Mouse (Mus musculus) activated CD4-positive, CD25-positive, alpha-beta regulatory T cell (primary cell): ENCODE data around the gene Olfr987. TPM values are rescaled to one million over a fixed set of nuclear protein-coding genes. Genes with fewer than 3 reads are reported as not detected.

Source experiments
- polyA plus RNA-seq, 2 experiments: library from polyadenylated mRNA; unstranded; fragments of 100-300 nt; shearing (Covaris generic); gene quantifications; one replicate each; pipeline ENCODE4 v1.2.1; 2017

Olfr987 gene
- under 1 TPM in 1 of 2 experiments, not detected in 1; 0.47 TPM for polyA plus RNA-seq

DNA sequence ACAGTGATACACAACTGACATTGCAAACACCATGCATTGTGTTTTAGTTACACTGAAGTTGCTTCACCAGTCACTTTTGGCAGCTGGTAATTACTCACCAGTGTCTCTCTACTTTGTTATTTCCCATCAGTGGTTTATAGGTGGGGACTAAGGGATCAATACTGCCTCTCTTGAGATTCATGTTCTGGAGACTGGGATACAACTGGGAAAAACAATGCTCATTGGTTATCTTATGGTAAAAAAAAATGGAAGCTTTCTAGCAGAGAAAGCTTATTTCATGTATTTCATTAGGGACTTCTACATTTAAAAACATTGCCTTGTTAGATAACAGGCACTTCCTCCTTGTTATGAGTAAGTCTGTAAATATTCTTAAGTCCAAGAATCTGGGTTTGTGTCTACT, at the start of gene Olfr987:
Gene Olfr987, minus strand, starts transcription at position 101 of the 400 bp plus-strand sequence.

DNA sequence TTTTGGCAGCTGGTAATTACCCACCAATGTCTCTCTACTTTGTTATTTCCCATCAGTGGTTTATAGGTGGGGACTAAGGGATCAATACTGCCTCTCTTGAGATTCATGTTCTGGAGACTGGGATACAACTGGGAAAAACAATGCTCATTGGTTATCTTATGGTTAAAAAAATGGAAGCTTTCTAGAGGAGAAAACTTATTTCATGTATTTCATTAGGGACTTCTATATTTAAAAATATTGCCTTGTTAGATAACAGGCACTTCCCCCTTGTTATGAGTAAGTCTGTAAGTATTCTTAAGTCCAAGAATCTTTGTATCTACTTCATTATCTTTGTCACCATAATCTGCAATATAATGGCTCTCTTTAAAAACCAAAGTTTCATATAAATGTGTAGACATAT, 24.0 kb upstream of the Olfr987 start, which contains the start of gene Olfr988:
Gene Olfr988, minus strand, starts transcription at position 101 of the 400 bp plus-strand sequence.

Other genes with a start within 250 kb of the Olfr987 start
- under 1 TPM in 1 of 2 experiments, not detected in 1; 0.32 TPM for gene Aplnr, start 203.1 kb downstream of the Olfr987 start, polyA plus RNA-seq
- gene Lrrc55, start 142.1 kb downstream of the Olfr987 start, polyA plus RNA-seq: not detected
- not detected for gene Olfr988, start 23.9 kb upstream of the Olfr987 start, polyA plus RNA-seq
- gene Olfr992, start 70.2 kb upstream of the Olfr987 start, polyA plus RNA-seq: not detected
- gene Olfr993, start 75.6 kb upstream of the Olfr987 start, polyA plus RNA-seq: not detected
- under 1 TPM in 1 of 2 experiments, not detected in 1; 0.39 TPM for gene Olfr994, start 97.1 kb upstream of the Olfr987 start, polyA plus RNA-seq
- under 1 TPM in 1 of 2 experiments, not detected in 1; 0.34 TPM for gene Olfr995, start 104.3 kb upstream of the Olfr987 start, polyA plus RNA-seq
- gene 4833423E24Rik, start 179.7 kb upstream of the Olfr987 start, polyA plus RNA-seq: not detected
- gene Olfr996, start 239.9 kb upstream of the Olfr987 start, polyA plus RNA-seq: not detected
- gene Olfr998, start 249.6 kb upstream of the Olfr987 start, polyA plus RNA-seq: not detected